Mouse (Mus musculus) testis, adult 2 months (tissue): ENCODE measurements around the gene Vstm5.

Source experiments
- CTCF ChIP-seq: fragments of 200-500 bp; IDR thresholded peaks from 2 replicates; pipeline ENCODE4 v1.5.1; 2012; ENCODE audit warnings: low read depth, mild to moderate bottlenecking, inconsistent platforms, low read length, moderate library complexity; ENCODE audit not compliant: control insufficient read depth, insufficient read depth, insufficient replicate concordance
- POLR2A ChIP-seq: fragments of 200-500 bp; IDR thresholded peaks from 2 replicates; pipeline ENCODE4 v1.6.1; 2012; ENCODE audit warnings: low read depth, mild to moderate bottlenecking, inconsistent platforms, low read length, moderate library complexity; ENCODE audit not compliant: control insufficient read depth

DNA sequence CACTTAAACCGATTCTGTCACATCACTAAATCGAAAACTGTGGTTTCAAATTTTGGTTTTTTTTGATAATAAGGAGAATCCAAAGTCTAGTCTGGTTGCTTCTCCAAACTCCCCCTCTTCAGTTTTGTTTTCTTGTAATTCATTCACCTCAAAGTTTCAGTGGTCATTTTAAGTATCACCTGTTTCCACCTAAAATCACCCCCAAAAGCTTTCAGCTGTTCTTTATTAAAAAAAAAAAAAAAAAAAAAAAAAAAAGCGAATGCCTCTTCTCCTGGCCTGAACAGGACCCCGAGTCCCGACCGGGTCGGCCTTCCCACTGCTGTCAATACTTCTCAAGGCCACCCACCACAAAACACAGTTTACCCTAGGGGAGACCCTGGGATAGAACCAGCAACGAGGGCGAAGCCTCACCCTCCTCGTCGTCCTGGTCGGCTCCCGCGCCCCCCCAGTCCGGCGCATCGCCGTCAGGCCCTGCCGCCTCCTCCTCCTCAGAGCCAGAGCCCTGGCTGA is 40.3 kb downstream of the Vstm5 start:
- no peak for TF ChIP-seq CTCF
- TF ChIP-seq POLR2A, result no peak
